Mouse (Mus musculus): ENCODE data around the gene Gm28042. TPM values are rescaled to one million over a fixed set of nuclear protein-coding genes. Genes with fewer than 3 reads are reported as not detected.

Gm28042 gene
- polyA plus RNA-seq, 1 experiment from 2014 or later = 1.9 TPM

GRCm38 (mm10) chr2:120060651-120061050 lies 33.4 kb downstream of the Gm28042 start:
- 70% methylated on average over 9 of the region's 9 CpGs for WGBS
- no peak overlapping the region for H3K9ac ChIP-seq
- H3K4me1 ChIP-seq = peaks cover 12% of the 10 kb centered on the region
- no peak for ATAC-seq (ENCODE audit: extremely low read depth, insufficient number of reproducible peaks, low FRiP score, low TSS enrichment)
- H3K27ac ChIP-seq (replicated peaks) = no peak overlapping the region
- H3K27me3 ChIP-seq (replicated peaks) = peaks cover 28% of the 10 kb centered on the region
- H3K36me3 ChIP-seq = no peaks in the 10 kb centered on the region
- H3K4me3 ChIP-seq = no peak overlapping the region
- H3K4me2 ChIP-seq = no peak overlapping the region
- no peaks in the 10 kb centered on the region for H3K9me3 ChIP-seq

GRCm38 (mm10) chr2:120062248-120062647 lies 35.0 kb downstream of the Gm28042 start:
- no peaks in the 10 kb centered on the region for H3K9me3 ChIP-seq
- 77% methylated on average over 8 of the region's 8 CpGs for WGBS
- H3K27me3 ChIP-seq (replicated peaks) = peaks cover 25% of the 10 kb centered on the region
- no peak overlapping the region for H3K4me3 ChIP-seq
- H3K36me3 ChIP-seq = no peaks in the 10 kb centered on the region
- no peak for ATAC-seq (ENCODE audit: extremely low read depth, insufficient number of reproducible peaks, low FRiP score, low TSS enrichment)
- H3K4me2 ChIP-seq = no peak overlapping the region
- no peak overlapping the region for H3K9ac ChIP-seq
- H3K27ac ChIP-seq (replicated peaks) = no peak overlapping the region
- H3K4me1 ChIP-seq = no peaks in the 10 kb centered on the region

GRCm38 (mm10) chr2:120064639-120065038 lies 37.3 kb downstream of the Gm28042 start:
- Histone ChIP-seq H3K36me3 (no peaks in the 10 kb centered on the region), H3K9me3 (no peaks in the 10 kb centered on the region), H3K4me3 (no peak overlapping the region), H3K27ac (replicated peaks) (no peak overlapping the region), H3K9ac (no peak overlapping the region), H3K4me1 (no peaks in the 10 kb centered on the region), H3K4me2 (no peak overlapping the region), H3K27me3 (replicated peaks) (peaks cover 25% of the 10 kb centered on the region)
- ATAC-seq (ENCODE audit: extremely low read depth, insufficient number of reproducible peaks, low FRiP score, low TSS enrichment) = no peak
- 68% methylated on average over 6 of the region's 6 CpGs for WGBS

GRCm38 (mm10) chr2:120065243-120065642 lies 38.0 kb downstream of the Gm28042 start:
- Histone ChIP-seq H3K9me3 (no peaks in the 10 kb centered on the region), H3K4me2 (no peak overlapping the region), H3K36me3 (no peaks in the 10 kb centered on the region), H3K4me3 (no peak overlapping the region), H3K27me3 (replicated peaks) (peaks cover 24% of the 10 kb centered on the region), H3K27ac (replicated peaks) (no peak overlapping the region), H3K9ac (no peak overlapping the region), H3K4me1 (no peaks in the 10 kb centered on the region)
- no peak for ATAC-seq (ENCODE audit: extremely low read depth, insufficient number of reproducible peaks, low FRiP score, low TSS enrichment)
- 86% methylated on average over 10 of the region's 10 CpGs for WGBS

GRCm38 (mm10) chr2:120066224-120066623 lies 38.9 kb downstream of the Gm28042 start:
- ATAC-seq (ENCODE audit: extremely low read depth, insufficient number of reproducible peaks, low FRiP score, low TSS enrichment) = no peak
- H3K9me3 ChIP-seq = no peaks in the 10 kb centered on the region
- no peak overlapping the region for H3K4me3 ChIP-seq
- no peaks in the 10 kb centered on the region for H3K4me1 ChIP-seq
- 65% methylated on average over 3 of the region's 3 CpGs for WGBS
- no peak overlapping the region for H3K27ac ChIP-seq (replicated peaks)
- no peak overlapping the region for H3K4me2 ChIP-seq
- H3K27me3 ChIP-seq (replicated peaks) = peaks cover 23% of the 10 kb centered on the region
- no peak overlapping the region for H3K9ac ChIP-seq
- no peaks in the 10 kb centered on the region for H3K36me3 ChIP-seq

- ATAC-seq (ENCODE audit: extremely low read depth, insufficient number of reproducible peaks, low FRiP score, low TSS enrichment) = no peak
- WGBS = 45% methylated on average over 16 of the region's 16 CpGs
- Histone ChIP-seq H3K27me3 (replicated peaks) (peaks cover 21% of the 10 kb centered on the region), H3K27ac (replicated peaks) (no peak overlapping the region), H3K4me1 (no peaks in the 10 kb centered on the region), H3K9me3 (no peaks in the 10 kb centered on the region), H3K4me3 (no peak overlapping the region), H3K9ac (no peak overlapping the region), H3K36me3 (no peaks in the 10 kb centered on the region), H3K4me2 (no peak overlapping the region)
Observed at GRCm38 (mm10) chr2:120068555-120069465, 41.5 kb downstream of the Gm28042 start.

- Histone ChIP-seq H3K27me3 (replicated peaks) (peaks cover 25% of the 10 kb centered on the region), H3K27ac (replicated peaks) (no peak overlapping the region)
- 66% methylated on average over 8 of the region's 8 CpGs for WGBS
Observed at GRCm38 (mm10) chr2:120069466-120069990, 42.2 kb downstream of the Gm28042 start.

GRCm38 (mm10) chr2:120074096-120074495 lies 46.8 kb downstream of the Gm28042 start:
- ATAC-seq (ENCODE audit: extremely low read depth, insufficient number of reproducible peaks, low FRiP score, low TSS enrichment) = no peak
- Histone ChIP-seq H3K4me1 (peaks cover 15% of the 10 kb centered on the region), H3K9me3 (no peaks in the 10 kb centered on the region), H3K4me2 (no peak overlapping the region), H3K36me3 (no peaks in the 10 kb centered on the region), H3K27me3 (replicated peaks) (peaks cover 63% of the 10 kb centered on the region), H3K27ac (replicated peaks) (no peak overlapping the region; the same call in 1 of the 2 replicates), H3K4me3 (no peak overlapping the region), H3K9ac (no peak overlapping the region)
- WGBS = 64% methylated on average over 4 of the region's 4 CpGs

More at GRCm38 (mm10) chr2:120069466-120069990, 42.2 kb downstream of the Gm28042 start:
- Histone ChIP-seq H3K4me2 (no peak overlapping the region), H3K36me3 (no peaks in the 10 kb centered on the region), H3K4me1 (peaks cover 3% of the 10 kb centered on the region; the same call in 1 of the 2 replicates), H3K4me3 (no peak overlapping the region), H3K9ac (no peak overlapping the region), H3K9me3 (no peaks in the 10 kb centered on the region)
- no peak for ATAC-seq (ENCODE audit: extremely low read depth, insufficient number of reproducible peaks, low FRiP score, low TSS enrichment)

GRCm38 (mm10) chr2:120076076-120076705 lies 48.9 kb downstream of the Gm28042 start:
- ATAC-seq (ENCODE audit: extremely low read depth, insufficient number of reproducible peaks, low FRiP score, low TSS enrichment) = no peak; the same call in 1 of the 2 replicates

GRCm38 (mm10) chr2:120082416-120082815 lies 55.1 kb downstream of the Gm28042 start:
- Histone ChIP-seq H3K36me3 (peaks cover 5% of the 10 kb centered on the region; the same call in 1 of the 2 replicates), H3K9ac (no peak overlapping the region), H3K9me3 (no peaks in the 10 kb centered on the region), H3K4me1 (peaks cover 8% of the 10 kb centered on the region), H3K4me3 (no peak overlapping the region), H3K27ac (replicated peaks) (no peak overlapping the region), H3K4me2 (no peak overlapping the region), H3K27me3 (replicated peaks) (peaks cover 24% of the 10 kb centered on the region)
- 70% methylated on average over 2 of the region's 2 CpGs for WGBS
- ATAC-seq (ENCODE audit: extremely low read depth, insufficient number of reproducible peaks, low FRiP score, low TSS enrichment) = no peak

More at GRCm38 (mm10) chr2:120076076-120076705, 48.9 kb downstream of the Gm28042 start:
- Histone ChIP-seq H3K27ac (replicated peaks) (no peak overlapping the region), H3K9ac (peak overlapping the region; percentile 56), H3K9me3 (no peaks in the 10 kb centered on the region), H3K36me3 (no peaks in the 10 kb centered on the region), H3K4me1 (peaks cover 15% of the 10 kb centered on the region), H3K4me3 (peak overlapping the region; percentile 48), H3K4me2 (peak overlapping the region; percentile 75), H3K27me3 (replicated peaks) (peaks cover 64% of the 10 kb centered on the region)
- WGBS = 2% methylated on average over 36 of the region's 36 CpGs
